Mouse (Mus musculus): ENCODE results near the gene Cyp2c23. TPM values are rescaled to one million over a fixed set of nuclear protein-coding genes. Genes with fewer than 3 reads are reported as not detected.

The Cyp2c23 gene
- polyA plus RNA-seq, 1 experiment from 2014 or later: not detected

DNA sequence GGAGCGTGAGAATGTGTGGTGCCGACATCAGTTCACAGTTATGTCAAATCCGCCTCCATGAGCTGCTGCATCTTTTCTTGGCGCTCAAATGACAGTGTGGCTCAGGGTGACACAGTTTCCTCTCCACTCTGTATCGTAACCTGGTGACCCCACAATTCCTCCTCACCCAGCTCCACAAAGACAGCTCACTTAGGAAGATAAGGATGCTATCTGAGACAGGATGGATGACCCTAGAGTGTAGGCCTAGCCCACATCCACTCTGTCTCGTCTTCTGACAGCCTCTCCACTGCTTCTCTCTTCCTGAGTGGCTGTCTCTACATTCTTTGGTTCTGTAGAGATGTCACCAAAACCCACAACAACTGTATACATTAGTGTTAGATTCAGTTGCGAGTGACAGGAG is 33.6 kb downstream of the Cyp2c23 start:
- 27% methylated on average over 7 of the region's 7 CpGs for WGBS
- no peak overlapping the region for H3K4me2 ChIP-seq
- no peak overlapping the region for H3K9ac ChIP-seq
- no peaks in the 10 kb centered on the region for H3K9me3 ChIP-seq (replicated peaks)
- no peaks in the 10 kb centered on the region for H3K36me3 ChIP-seq
- ATAC-seq (replicated peaks; ENCODE audit: insufficient number of reproducible peaks, insufficient read depth, low FRiP score, low read depth): peak; percentile 73
- H3K27me3 ChIP-seq: no peaks in the 10 kb centered on the region
- no peak overlapping the region for H3K4me3 ChIP-seq
- H3K27ac ChIP-seq: no peak overlapping the region
- H3K4me1 ChIP-seq (replicated peaks): peaks cover 5% of the 10 kb centered on the region; the same call in 1 of the 2 replicates

DNA sequence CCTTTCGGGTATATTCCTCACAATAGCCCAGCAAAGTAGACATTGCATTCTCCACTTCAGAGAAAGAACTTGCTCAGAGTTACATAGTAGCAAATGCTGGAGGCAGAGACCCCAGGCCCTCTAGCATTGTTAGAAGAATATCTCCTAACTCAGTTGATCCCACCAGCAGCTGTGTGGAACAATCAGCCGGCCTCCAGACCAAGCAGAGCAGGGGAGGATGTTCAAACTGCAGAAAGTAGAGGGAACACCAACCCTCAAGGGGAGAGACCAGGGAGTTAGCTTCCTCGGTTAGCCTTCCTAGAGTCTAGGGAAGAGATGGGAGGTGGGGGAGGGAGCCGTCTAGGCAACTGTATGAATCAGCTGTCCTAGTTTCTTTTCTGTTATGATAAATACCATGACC is 36.5 kb downstream of the Cyp2c23 start:
- Histone ChIP-seq H3K36me3 (no peaks in the 10 kb centered on the region), H3K4me3 (no peak overlapping the region), H3K27ac (no peak overlapping the region), H3K4me2 (no peak overlapping the region), H3K4me1 (replicated peaks) (peaks cover 5% of the 10 kb centered on the region; the same call in 1 of the 2 replicates), H3K9ac (no peak overlapping the region), H3K27me3 (no peaks in the 10 kb centered on the region), H3K9me3 (replicated peaks) (no peaks in the 10 kb centered on the region)
- WGBS: 57% methylated on average over 4 of the region's 4 CpGs
- ATAC-seq (replicated peaks; ENCODE audit: insufficient number of reproducible peaks, insufficient read depth, low FRiP score, low read depth): no peak

DNA sequence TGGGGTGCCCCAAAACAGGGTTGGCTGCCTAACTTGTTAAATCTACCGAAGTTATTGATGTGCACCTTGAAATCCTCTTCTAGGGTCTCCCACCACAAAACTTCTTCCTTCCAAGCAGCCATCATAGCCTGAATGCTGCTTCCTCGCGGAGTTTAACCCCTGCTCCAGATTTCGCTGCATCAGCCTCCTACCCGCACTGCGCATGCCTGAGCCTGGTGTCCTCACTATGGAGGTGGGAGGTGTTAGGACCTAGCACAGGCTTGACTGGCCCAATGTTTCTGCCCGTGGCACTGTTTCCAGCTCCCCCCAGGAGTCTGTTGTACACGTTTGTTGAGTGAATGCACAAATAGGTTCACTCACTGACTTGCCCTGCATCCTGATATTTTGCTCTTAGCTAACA is 38.6 kb downstream of the Cyp2c23 start:
- no peak overlapping the region for H3K27ac ChIP-seq
- ATAC-seq (replicated peaks; ENCODE audit: insufficient number of reproducible peaks, insufficient read depth, low FRiP score, low read depth): no peak
- WGBS: 79% methylated on average over 8 of the region's 8 CpGs
- no peak overlapping the region for H3K9ac ChIP-seq
- no peaks in the 10 kb centered on the region for H3K36me3 ChIP-seq
- H3K27me3 ChIP-seq: peaks cover 5% of the 10 kb centered on the region; the same call in 1 of the 2 replicates
- H3K4me2 ChIP-seq: no peak overlapping the region
- H3K4me3 ChIP-seq: no peak overlapping the region
- no peaks in the 10 kb centered on the region for H3K9me3 ChIP-seq (replicated peaks)
- H3K4me1 ChIP-seq (replicated peaks): peaks cover 5% of the 10 kb centered on the region; the same call in 1 of the 2 replicates

DNA sequence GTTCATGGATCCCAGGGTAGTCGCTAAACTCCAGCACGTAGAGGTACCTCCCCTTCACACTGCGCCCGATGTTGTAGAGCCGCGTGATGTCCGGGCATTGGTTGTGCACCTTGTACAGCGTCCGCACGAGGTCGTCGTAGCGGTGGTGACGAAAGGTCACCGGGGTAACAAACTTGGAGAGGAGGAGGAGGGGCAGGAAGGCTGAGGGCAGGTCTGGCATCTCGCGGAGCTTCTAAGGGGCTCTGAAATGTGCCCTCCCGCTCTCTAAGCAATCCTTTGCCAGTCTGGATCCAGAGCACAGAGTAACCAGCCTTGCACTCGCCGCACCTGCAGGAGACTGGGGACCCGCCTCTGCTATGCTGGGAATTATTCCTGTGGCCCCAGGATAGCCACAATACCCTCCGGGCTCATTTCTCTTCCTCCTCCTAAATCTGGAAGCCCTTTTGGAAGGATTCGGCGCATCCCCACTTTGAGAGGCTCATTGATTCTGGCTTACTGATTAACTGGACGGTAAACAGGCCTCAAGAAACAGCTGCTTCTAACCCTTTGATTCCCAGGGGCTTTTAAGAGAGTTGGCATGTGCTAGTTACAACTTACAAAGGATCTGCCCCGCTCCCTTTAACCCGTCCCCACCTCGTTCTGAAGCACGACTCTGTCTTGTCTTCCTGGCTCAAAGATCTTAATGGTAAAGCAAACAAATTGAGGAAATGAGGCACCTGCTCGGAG is 42.8 kb downstream of the Cyp2c23 start, which contains the start of gene Cpn1:
TSS of gene Cpn1 (minus strand) at position 488 of the 726 bp plus-strand sequence.
- 28% methylated on average over 30 of the region's 30 CpGs for WGBS
- H3K36me3 ChIP-seq: no peaks in the 10 kb centered on the region
- H3K9ac ChIP-seq: no peak within 1 kb of the TSS
- peaks cover 9% of the 10 kb centered on the region; the same call in 1 of the 2 replicates for H3K27me3 ChIP-seq
- H3K4me1 ChIP-seq (replicated peaks): no peaks in the 10 kb centered on the region; the same call in 1 of the 2 replicates
- ATAC-seq (replicated peaks; ENCODE audit: insufficient number of reproducible peaks, insufficient read depth, low FRiP score, low read depth): no peak
- peak within 1 kb of the TSS; percentile 17 for H3K4me3 ChIP-seq
- H3K4me2 ChIP-seq: peak within 1 kb of the TSS; percentile 48
- no peaks in the 10 kb centered on the region for H3K9me3 ChIP-seq (replicated peaks)
- no peak within 1 kb of the TSS for H3K27ac ChIP-seq

DNA sequence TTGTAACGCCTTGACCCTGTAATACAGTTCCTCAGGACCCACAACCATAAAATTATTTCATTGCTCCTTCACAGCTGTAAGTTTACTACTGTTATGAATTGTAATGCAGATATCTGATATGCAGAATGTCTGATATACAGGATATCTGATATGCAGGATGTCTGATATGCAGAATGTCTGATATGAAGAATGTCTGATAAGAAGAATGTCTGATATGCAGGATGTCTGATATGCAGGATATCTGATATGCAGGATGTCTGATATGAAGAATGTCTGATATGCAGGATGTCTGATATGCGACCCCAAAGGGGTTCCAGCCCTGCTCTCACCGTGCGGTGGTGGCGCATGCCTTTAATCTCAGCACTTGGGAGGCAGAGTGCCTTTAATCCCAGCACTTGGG is 47.0 kb downstream of the Cyp2c23 start:
- no peaks in the 10 kb centered on the region; the same call in 1 of the 2 replicates for H3K4me1 ChIP-seq (replicated peaks)
- H3K9ac ChIP-seq: no peak overlapping the region
- no peak overlapping the region for H3K4me2 ChIP-seq
- WGBS: 71% methylated on average over 5 of the region's 5 CpGs
- no peaks in the 10 kb centered on the region for H3K36me3 ChIP-seq
- H3K27me3 ChIP-seq: peaks cover 9% of the 10 kb centered on the region; the same call in 1 of the 2 replicates
- H3K27ac ChIP-seq: no peak overlapping the region
- no peak for ATAC-seq (replicated peaks; ENCODE audit: insufficient number of reproducible peaks, insufficient read depth, low FRiP score, low read depth)
- H3K4me3 ChIP-seq: no peak overlapping the region
- no peaks in the 10 kb centered on the region for H3K9me3 ChIP-seq (replicated peaks)

DNA sequence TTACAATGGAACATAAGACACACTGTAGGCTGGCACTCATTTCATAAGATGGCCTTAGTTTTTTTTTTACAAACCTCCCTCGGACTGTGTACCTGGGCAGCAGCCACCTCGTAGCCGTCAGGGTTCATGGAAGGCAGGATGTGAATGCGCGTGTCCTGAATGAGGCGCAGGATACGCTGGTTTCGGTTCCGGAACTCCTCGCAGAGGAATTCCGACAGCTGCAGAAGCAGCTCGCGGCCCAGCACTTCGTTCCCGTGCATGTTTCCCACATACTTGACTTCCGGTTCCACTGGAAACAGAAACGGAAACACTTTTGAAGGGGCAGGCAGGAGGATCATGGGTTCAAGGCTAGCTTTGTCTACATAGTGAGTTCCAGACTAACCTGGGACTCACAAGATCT is 48.3 kb downstream of the Cyp2c23 start:
- ATAC-seq (replicated peaks; ENCODE audit: insufficient number of reproducible peaks, insufficient read depth, low FRiP score, low read depth): no peak

DNA sequence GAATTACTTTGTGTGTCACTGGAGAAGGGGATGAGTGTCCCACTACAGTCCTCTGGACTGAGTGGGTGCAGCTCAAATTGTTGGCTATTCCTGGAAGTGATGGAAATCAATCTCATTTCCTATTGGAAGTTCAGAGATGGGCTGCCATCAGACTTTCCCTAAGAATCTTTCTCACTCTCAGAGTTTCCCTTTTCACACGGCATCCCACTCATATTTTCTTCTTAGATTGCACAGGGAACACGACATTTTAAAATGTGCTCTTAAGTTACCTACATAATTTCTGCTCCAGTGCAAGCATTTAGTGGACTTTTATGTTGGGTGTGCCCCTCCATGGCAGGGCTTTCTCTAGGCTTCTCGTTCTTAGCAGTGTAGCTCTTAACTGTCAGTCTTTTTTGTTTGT is 51.2 kb downstream of the Cyp2c23 start:
- WGBS: 68% methylated on average over 3 of the region's 3 CpGs
- no peaks in the 10 kb centered on the region; the same call in 1 of the 2 replicates for H3K4me1 ChIP-seq (replicated peaks)
- H3K4me3 ChIP-seq: no peak overlapping the region
- no peaks in the 10 kb centered on the region for H3K9me3 ChIP-seq (replicated peaks)
- no peak overlapping the region for H3K4me2 ChIP-seq
- ATAC-seq (replicated peaks; ENCODE audit: insufficient number of reproducible peaks, insufficient read depth, low FRiP score, low read depth): no peak
- no peak overlapping the region for H3K27ac ChIP-seq
- H3K36me3 ChIP-seq: no peaks in the 10 kb centered on the region
- H3K27me3 ChIP-seq: no peaks in the 10 kb centered on the region
- no peak overlapping the region for H3K9ac ChIP-seq

More for the DNA sequence above, 48.3 kb downstream of the Cyp2c23 start:
- H3K36me3 ChIP-seq: no peaks in the 10 kb centered on the region
- H3K9me3 ChIP-seq (replicated peaks): no peaks in the 10 kb centered on the region
- H3K4me2 ChIP-seq: no peak overlapping the region
- H3K27ac ChIP-seq: no peak overlapping the region
- no peak overlapping the region for H3K4me3 ChIP-seq
- peaks cover 5% of the 10 kb centered on the region; the same call in 1 of the 2 replicates for H3K27me3 ChIP-seq
- WGBS: 90% methylated on average over 17 of the region's 17 CpGs
- H3K4me1 ChIP-seq (replicated peaks): no peaks in the 10 kb centered on the region; the same call in 1 of the 2 replicates
- H3K9ac ChIP-seq: no peak overlapping the region

DNA sequence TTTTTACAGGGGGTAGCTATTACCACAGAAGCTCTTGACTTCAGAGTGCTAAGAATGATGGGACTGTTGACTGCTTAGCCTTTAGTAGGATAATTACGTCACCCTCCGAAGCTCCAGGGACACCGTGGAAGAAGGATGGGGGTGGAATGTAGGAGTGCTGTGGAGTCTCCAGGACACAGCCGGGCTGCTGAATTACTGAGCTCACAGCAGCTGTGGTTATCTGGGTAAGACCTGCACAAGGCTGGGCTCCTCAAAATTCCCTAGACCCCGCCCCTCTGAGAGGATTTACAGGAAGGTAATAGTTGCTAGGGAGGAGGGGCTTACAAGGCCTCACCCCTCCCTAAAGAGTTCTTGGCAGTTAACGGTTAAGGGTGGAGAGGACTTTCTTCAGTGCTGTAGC is 52.3 kb downstream of the Cyp2c23 start:
- H3K27me3 ChIP-seq: no peaks in the 10 kb centered on the region
- no peak overlapping the region for H3K4me2 ChIP-seq
- no peak overlapping the region for H3K27ac ChIP-seq
- no peaks in the 10 kb centered on the region for H3K36me3 ChIP-seq
- no peak for ATAC-seq (replicated peaks; ENCODE audit: insufficient number of reproducible peaks, insufficient read depth, low FRiP score, low read depth)
- H3K9me3 ChIP-seq (replicated peaks): no peaks in the 10 kb centered on the region
- no peak overlapping the region for H3K4me3 ChIP-seq
- no peak overlapping the region for H3K9ac ChIP-seq
- H3K4me1 ChIP-seq (replicated peaks): no peaks in the 10 kb centered on the region; the same call in 1 of the 2 replicates
- 34% methylated on average over 6 of the region's 6 CpGs for WGBS

DNA sequence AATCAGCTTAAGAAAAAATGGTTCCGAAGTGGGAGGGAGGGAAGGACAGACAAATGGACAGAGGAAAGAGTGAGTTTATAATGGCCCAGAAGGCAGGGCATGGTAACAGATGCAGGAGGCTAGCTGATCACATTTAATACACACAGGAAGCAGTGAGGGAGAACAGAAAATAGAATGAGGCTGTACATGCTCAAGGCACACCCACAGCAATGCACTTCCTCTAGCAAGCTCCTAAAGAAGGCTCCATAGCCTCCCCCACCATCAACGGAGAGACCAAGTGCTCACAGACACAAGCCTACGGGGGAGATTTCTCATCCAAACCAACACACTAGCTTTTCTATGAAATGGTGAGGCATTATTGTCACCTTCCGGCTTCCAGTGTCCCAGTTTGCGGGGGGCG is 54.8 kb downstream of the Cyp2c23 start:
- 84% methylated on average over 6 of the region's 6 CpGs for WGBS
- no peaks in the 10 kb centered on the region for H3K9me3 ChIP-seq (replicated peaks)
- no peak overlapping the region for H3K4me2 ChIP-seq
- no peak for ATAC-seq (replicated peaks; ENCODE audit: insufficient number of reproducible peaks, insufficient read depth, low FRiP score, low read depth)
- H3K4me1 ChIP-seq (replicated peaks): no peaks in the 10 kb centered on the region; the same call in 1 of the 2 replicates
- H3K4me3 ChIP-seq: no peak overlapping the region
- H3K9ac ChIP-seq: no peak overlapping the region
- H3K27ac ChIP-seq: no peak overlapping the region
- no peaks in the 10 kb centered on the region for H3K36me3 ChIP-seq
- no peaks in the 10 kb centered on the region for H3K27me3 ChIP-seq

DNA sequence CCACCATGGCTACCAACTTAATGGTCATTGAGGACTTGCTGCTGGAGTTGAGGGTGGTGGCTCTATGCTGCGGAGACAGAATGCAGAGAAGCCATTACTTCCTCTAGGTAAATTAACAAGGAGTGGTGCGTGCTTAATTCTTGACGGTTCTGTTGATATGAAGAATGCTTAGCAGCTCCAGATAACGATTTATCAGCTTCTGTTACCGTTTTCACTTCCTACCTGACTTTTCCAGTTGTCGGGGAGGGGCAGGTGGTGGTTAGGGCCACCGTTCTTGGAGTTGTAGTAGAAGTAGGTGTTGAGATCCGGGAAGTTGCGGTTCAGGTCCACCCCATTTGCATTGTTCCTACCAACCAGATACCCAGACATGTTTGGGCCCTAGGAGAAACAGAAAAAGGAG is 55.3 kb downstream of the Cyp2c23 start:
- 69% methylated on average over 9 of the region's 9 CpGs for WGBS

DNA sequence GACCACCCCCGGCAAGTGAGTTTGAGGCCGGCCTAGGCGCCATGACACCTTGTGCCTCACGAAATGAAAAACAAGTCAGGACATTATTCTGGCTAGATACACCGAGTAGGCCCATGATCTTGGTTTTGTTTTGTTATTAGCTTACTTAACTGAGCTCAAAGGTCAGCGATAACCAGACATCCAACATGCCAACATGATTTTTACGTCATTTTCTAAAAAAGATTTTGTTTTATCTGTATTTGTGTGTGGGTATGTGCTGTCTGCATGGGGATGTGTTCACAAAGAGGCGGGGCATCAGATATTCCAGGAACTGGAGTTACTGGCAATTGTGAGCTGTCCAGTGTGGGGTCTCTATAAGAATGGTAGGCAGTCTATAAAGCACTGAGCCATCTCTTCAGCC is 56.9 kb downstream of the Cyp2c23 start:
- ATAC-seq (replicated peaks; ENCODE audit: insufficient number of reproducible peaks, insufficient read depth, low FRiP score, low read depth): no peak
- no peak overlapping the region for H3K9ac ChIP-seq
- WGBS: 87% methylated on average over 8 of the region's 8 CpGs

More for the DNA sequence above, 55.3 kb downstream of the Cyp2c23 start:
- no peaks in the 10 kb centered on the region; the same call in 1 of the 2 replicates for H3K4me1 ChIP-seq (replicated peaks)
- H3K9ac ChIP-seq: no peak overlapping the region
- no peak overlapping the region for H3K4me2 ChIP-seq
- H3K4me3 ChIP-seq: no peak overlapping the region
- ATAC-seq (replicated peaks; ENCODE audit: insufficient number of reproducible peaks, insufficient read depth, low FRiP score, low read depth): no peak
- no peaks in the 10 kb centered on the region for H3K27me3 ChIP-seq
- no peak overlapping the region for H3K27ac ChIP-seq
- no peaks in the 10 kb centered on the region for H3K36me3 ChIP-seq
- no peaks in the 10 kb centered on the region for H3K9me3 ChIP-seq (replicated peaks)

More for the DNA sequence above, 56.9 kb downstream of the Cyp2c23 start:
- Histone ChIP-seq H3K27ac (no peak overlapping the region), H3K9me3 (replicated peaks) (no peaks in the 10 kb centered on the region), H3K4me3 (no peak overlapping the region), H3K4me2 (no peak overlapping the region), H3K27me3 (0 out of 2 replicates have a peak, but pooled peaks cover 5% of the 10 kb centered on the region), H3K36me3 (no peaks in the 10 kb centered on the region), H3K4me1 (replicated peaks) (no peaks in the 10 kb centered on the region; the same call in 1 of the 2 replicates)
